Mouse (Mus musculus): ENCODE results near the gene Birc5.
"Not testable (repeated sequence)": the region's sequence is repeated elsewhere in the genome, so short reads cannot be mapped to it uniquely, and the experiment has no call there.

Gene Birc5

GRCm38 (mm10) chr11:117826916-117827315 lies 22.1 kb upstream of the Birc5 start:
- no peak for DNase-seq (ENCODE audit: low spot score)

GRCm38 (mm10) chr11:117827386-117827785 lies 21.7 kb upstream of the Birc5 start:
- DNase-seq (ENCODE audit: low spot score): no peak

DNA sequence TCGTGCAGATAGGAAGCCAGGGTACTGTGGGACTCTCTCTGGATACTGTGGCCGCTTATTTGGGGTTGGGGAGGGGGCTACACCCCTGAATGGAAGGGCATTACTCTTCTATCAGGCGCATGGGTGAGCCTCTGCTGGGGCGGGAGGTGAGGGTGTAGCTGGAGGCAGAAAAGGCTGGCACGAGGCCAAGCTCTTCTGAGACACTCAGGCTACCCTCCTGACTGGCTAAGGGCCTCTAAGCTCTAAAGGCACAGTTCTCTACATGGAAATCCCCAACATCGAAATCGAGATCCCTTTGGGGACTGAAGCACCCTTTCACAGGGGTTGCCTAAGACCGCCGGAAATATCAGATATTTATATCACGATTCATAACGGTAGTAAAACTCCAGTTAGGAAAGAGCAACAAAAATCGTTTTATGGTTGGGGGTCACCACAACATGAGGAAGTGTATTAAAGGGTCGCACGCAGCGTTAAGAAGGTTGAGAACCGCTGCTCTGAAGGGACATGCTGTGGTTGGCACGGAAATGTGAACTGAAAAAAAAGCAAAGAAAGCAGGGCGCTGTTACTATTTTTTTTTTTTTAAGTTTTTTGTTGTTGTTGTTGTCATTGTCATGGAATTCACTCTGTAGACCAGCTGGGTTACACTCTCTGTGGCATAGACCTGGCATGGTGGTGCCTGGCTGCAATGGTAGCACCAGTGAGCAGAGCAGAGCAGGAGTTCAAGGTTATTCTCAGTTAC lies 20.7 kb upstream of the Birc5 start:
- DNase-seq (ENCODE audit: low spot score): no peak

DNA sequence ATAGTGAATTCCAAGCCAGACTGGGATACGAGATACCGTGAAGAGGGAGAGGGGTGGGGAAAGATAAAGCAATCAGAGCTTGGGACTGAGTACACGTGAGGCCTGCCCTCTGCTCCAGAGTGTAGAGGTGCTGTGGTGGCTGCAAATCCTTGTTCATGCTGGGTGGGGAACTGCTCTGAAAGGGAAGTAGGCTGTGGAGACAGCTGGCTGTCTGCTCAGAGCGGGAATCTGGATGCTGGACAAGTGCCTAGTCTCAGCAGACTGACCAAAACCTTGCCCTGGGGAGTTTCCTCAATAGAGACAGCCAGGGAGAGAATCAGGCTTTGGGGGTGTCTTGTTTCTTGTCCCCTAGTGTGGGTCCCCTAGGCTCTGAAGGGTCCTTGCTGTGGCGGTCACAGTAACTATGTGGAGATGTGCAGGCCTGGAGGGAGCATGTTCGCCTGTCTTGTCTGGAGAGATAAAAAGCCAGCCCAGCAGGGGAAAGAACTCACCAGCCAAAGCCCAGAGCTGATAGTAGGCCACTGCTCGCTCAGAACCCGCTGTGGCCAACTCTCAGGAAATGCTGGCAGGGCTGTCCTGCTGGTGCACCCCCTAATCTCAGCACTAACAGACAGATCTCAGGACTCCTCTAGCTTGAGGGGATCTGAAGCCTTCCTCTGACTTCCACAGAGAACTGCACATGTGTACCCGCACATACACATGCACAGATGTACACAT lies 20.0 kb upstream of the Birc5 start:
- peak; percentile 68 for DNase-seq (ENCODE audit: low spot score)

DNA sequence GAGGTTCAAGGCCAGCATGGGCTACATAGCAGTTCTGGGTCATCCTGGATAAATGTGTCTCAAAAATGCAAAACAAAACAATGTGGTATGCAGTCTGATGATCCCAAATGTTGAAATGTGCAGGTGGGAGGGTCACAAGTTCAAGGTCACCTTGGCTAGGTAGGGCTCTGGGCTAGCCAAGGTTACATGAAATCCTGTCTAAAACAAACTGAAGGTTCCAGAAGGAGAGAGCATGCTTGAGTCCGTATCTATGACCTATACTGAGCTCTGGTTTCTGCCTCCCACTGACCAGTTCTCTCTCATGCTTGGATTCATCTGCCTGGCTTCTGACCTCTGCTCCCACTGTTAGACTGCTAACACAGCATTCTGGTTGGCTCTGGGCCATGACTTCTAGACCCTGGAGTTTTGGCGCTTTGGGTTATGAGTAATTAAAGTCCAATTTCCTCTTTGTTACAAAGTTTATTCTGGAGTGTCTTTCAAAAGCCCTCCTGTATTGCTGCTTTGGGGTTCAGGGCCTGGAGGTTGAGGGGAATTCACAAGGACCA lies 19.3 kb upstream of the Birc5 start:
- DNase-seq (ENCODE audit: low spot score): peak; percentile 72

GRCm38 (mm10) chr11:117830401-117830800 lies 18.6 kb upstream of the Birc5 start:
- DNase-seq (ENCODE audit: low spot score): peak; percentile 68

DNA sequence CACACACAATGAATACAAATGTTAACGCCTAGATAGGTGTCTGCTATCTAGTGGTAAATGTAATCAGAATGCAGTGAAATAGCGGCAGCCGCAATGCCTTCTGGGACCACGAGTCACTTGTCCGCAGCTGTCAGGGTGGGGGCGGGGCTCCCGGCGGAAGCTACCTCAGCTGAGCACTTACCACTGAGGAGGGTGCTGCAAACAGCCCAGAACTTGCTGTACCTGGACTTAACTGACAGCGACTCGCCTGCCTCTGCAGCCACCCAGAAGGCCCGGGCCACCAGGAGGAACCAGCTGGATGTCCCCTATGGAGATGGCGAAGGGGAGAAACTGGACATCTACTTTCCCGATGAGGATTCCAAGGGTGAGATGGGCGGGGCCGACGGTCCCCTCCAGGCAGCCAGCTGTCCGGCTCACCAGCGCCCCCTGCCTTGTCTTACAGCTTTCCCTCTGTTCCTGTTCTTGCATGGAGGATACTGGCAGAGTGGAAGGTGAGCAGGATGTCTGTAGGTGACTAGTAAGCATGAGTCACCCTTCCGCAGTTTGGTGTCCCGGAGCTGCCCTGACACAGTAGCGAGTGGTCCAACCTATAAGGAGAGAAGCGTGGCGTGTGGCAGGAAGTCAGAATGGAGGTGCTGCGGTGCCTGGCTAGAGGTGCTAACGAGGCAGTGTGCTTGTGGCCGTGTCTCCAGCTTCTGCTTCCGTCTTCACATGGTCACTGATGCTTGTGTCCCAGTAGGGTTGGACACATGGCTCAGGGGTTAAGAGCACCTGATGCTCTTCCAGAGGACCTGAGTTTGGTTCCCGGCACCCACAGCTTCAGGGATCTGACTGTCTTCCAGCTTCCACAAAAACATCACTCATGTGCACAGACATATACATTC lies 16.7 kb upstream of the Birc5 start:
- DNase-seq (ENCODE audit: low spot score): peak; percentile 90

DNA sequence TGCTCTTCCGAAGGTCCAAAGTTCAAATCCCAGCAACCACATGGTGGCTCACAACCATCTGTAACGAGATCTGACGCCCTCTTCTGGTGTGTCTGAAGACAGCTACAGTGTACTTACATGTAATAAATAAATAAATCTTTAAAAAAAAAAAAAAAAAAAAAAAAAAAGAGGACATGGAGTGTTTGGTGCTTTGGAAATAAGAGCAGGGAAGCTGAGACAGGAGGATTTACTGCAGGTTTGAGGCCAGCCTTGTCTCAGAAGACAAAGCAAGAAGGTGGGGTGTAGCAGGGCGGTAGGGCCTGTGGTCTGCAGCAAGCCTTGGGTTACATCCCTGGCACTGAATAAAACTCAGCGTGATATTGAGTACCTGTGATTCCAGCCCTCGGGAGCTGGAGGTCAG lies 15.5 kb upstream of the Birc5 start:
- not testable (repeated sequence) for DNase-seq (ENCODE audit: low spot score)

DNA sequence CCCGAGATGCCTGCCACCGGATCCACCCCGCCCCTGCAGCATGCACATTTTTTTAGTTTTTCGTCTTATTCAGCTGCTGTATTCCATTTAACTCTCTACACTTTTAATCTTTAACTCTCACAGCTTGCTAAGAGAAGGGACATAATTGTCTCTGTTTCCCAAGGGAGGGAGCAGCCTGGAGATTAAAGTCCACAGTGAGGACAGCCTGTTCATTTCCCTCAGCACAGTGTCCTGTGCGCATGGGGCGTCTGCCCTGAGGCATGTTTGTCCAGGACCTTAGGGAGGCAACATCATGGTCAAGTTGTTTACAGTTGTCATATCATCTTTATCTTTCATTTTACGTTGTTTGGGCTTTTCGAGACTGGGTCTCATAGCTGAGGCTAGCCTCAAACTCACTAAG lies 15.0 kb upstream of the Birc5 start:
- DNase-seq (ENCODE audit: low spot score): peak; percentile 76

- DNase-seq (ENCODE audit: low spot score): no peak
Measured at GRCm38 (mm10) chr11:117836306-117836705, 12.7 kb upstream of the Birc5 start.

- no peak for DNase-seq (ENCODE audit: low spot score)
Measured at GRCm38 (mm10) chr11:117838572-117838971, 10.5 kb upstream of the Birc5 start.

DNA sequence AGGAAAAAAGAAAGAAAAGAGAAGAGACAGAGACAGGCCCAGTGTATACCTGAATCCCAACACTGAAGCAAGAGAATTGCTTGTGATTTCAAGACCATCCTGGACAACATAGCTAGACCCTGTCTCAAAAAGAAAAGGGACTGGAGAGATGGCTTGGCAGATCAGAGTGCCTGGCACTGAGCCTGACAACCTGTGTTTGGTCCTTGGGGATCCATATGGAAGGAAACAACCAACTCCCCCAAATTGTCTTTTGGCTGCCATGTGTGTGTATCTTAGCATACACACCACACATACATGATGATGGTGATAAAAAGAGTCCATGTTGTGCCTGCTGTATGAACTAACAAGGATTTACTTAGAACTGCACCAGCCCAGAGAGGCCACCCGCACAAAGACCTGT lies 10.0 kb upstream of the Birc5 start:
- no peak for DNase-seq (ENCODE audit: low spot score)

- no peak for DNase-seq (ENCODE audit: low spot score)
Measured at GRCm38 (mm10) chr11:117840910-117841309, 8.1 kb upstream of the Birc5 start.

- DNase-seq (ENCODE audit: low spot score): no peak
Measured at GRCm38 (mm10) chr11:117843434-117843833, 5.6 kb upstream of the Birc5 start.

GRCm38 (mm10) chr11:117844997-117845396 lies 4.1 kb upstream of the Birc5 start:
- peak; percentile 82 for DNase-seq (ENCODE audit: low spot score)

DNA sequence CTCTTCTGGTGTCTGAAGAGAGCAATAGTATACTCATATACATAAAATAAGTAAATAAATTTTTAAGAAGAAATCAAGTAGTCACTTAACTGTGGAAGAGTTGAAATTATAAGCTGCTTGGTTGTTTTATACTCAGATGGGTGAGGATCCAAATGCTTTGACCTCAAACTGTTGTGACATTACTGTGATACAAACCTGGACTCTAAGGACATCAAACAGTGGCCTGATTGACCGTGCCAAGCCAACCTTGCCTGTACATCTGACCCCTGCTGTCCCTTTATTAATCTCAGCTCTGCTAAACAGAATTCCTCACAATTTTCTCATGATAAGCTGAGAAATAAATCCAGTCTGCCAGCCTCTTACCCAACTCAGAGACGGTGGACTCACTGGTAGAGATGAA lies 3.4 kb upstream of the Birc5 start:
- DNase-seq (ENCODE audit: low spot score): no peak

DNA sequence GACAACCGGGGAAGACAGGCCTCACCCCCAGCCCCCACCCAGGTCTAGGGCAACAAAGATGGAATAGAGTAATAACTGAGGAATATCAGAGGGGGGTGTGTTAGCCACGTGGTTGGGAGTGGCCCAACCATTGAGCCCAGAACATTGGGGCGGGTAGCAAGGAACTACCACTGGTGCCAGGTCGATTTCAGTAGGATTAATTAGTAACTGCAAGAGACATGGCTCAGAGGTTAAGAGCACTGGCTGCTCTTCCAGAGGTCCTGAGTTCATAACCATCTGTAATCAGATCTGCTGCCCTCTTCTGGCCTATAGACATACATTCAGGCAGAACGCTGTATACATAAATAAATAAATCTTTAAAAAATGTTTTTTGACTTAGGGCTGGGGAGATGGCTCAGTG lies 2.4 kb upstream of the Birc5 start:
- no peak for DNase-seq (ENCODE audit: low spot score)

- no peak for DNase-seq (ENCODE audit: low spot score)
Measured at GRCm38 (mm10) chr11:117847593-117848215, 1.3 kb upstream of the Birc5 start.

DNA sequence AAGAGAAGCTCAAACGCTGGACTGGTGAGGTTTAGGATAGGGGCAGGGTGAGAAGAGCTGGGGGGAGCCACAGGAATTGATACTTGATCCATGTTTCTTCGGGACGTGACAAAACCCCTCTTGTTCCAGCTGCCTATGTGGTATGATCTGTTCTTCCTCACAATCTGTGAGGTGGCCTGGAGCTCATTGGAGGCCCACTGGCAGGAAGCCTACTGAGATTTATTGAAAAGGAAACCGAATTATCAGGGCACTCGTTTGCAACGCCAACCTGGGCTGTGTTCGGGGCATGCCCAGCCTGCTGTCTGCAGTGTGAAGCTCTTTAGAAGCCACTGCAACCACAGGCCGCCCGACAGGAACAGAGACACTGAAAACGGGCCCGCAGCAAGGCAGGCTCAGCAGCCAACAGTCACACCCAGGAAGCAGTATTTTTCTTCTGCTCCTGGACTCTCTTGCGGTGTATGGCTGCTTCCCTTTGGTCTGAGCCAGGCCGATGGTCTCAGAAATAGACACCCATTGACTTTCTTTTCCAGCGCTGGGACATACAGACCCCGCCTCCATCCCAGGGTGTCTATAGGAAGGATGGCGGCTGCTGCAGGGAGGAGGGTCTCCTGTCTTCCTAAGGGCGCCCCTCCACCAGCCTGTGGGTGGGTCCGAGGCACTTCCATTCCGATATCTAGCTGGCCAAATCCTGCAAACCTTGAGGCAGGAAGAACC lies 623 bp upstream of the Birc5 start:
- DNase-seq (ENCODE audit: low spot score): no peak

DNA sequence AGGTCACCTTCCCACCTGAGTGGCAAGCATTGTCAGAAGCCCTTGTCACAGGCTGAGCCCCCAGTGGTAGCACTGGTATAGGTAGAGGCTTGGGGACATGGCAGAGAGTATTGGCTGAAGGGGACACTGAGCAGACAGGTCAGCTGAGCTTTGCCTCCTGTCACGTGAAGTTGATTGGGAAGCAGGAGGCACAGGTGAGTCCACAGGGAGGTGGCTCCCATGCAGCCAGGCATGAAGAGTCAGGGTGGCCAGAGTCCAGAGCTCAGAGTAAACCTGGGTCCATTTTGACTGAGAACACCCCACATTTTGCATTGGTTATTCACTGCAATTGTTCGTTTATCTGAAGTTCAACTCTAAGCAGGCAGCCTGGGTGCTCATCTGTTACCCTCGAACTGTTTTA lies 3.8 kb downstream of the Birc5 start:
- DNase-seq (ENCODE audit: low spot score): no peak

- DNase-seq (ENCODE audit: low spot score): no peak
Measured at GRCm38 (mm10) chr11:117854241-117854640, 5.2 kb downstream of the Birc5 start.

All from yolk sac, embryonic 10.5 days (tissue).